Mouse (Mus musculus): ENCODE results near the gene Coil. TPM values are rescaled to one million over a fixed set of nuclear protein-coding genes. Genes with fewer than 3 reads are reported as not detected.

The Coil gene
- polyA plus RNA-seq, 2 experiments: 2.6 to 4.0 TPM

DNA sequence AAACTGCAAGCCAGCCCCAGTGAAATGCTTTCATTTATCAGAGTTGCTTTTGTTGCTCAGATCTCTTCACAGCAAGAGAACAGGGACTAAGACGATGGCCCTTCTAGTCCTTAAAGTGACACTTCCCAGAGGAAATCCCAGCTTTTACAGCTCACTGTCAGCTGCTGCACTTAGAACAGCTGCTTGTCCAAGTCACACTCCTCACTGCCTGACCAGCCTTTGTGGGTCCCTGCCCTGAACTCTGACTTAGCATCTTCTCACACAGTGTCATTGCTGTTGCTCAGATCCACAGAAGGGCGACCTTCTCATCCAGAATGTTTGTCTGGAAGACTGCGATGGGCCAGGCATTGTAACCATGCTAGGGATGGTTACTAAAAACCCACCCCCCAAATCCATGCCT lies 55.6 kb downstream of the Coil start:
- no peak for DNase-seq (ENCODE audit: low read depth in 3 of 3, low spot score in 3 of 3)
- no peak overlapping the region for H3K27ac ChIP-seq
- TF ChIP-seq CTCF (IDR thresholded peaks at IDR 0.05; ENCODE audit: low read depth): no peak
- TF ChIP-seq EP300 (IDR thresholded peaks at IDR 0.05; ENCODE audit: low read depth): no peak
- H3K36me3 ChIP-seq (replicated peaks; ENCODE audit: control insufficient read depth, insufficient read depth, low read depth): peaks cover 2% of the 10 kb centered on the region; the same call in 1 of the 2 replicates
- H3K27me3 ChIP-seq (ENCODE audit: control insufficient read depth, insufficient read depth, low read length): no peaks in the 10 kb centered on the region
- H3K9ac ChIP-seq (replicated peaks): no peak overlapping the region
- H3K4me2 ChIP-seq (ENCODE audit: low read depth): no peak overlapping the region
- peaks cover 23 to 49% of the 10 kb centered on the region in 2 experiments for H3K4me1 ChIP-seq (replicated peaks; ENCODE audit: control insufficient read depth in 2 of 2, insufficient read depth in 2 of 2, low read length in 1 of 2)
- H3K4me3 ChIP-seq (ENCODE audit: insufficient read depth in 1 of 2, low read depth in 2 of 2, low read length in 2 of 2): no peak overlapping the region
- H3K9me3 ChIP-seq (ENCODE audit: control insufficient read depth, low read length): no peaks in the 10 kb centered on the region
- 64% methylated on average over 3 of the region's 3 CpGs for WGBS (ENCODE audit: insufficient replicate concordance)
- no peak for ATAC-seq (ENCODE audit: insufficient read depth)

DNA sequence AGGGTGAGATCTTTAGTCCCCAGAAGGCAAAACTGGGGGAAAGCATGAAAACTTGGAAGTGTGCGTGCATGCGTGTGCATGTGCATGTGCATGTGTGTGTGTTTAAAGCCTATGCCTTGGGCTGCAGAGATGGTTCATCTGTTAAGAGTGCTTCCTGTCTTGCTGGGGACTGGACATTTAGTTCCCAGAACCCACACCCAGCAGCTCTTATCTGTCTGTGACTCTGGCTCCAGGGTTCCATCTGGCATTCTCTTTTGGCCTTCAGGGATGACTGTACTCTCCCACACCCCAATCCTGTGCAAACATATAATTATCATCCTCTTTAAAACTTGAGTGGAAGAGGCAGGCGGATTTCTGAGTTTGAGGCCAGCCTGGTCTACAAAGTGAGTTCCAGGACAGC lies 56.1 kb downstream of the Coil start:
- no peak for ATAC-seq (ENCODE audit: insufficient read depth)
- no peak overlapping the region for H3K27ac ChIP-seq
- no peaks in the 10 kb centered on the region for H3K27me3 ChIP-seq (ENCODE audit: control insufficient read depth, insufficient read depth, low read length)
- H3K4me2 ChIP-seq (ENCODE audit: low read depth): no peak overlapping the region
- 69% methylated on average over 3 of the region's 3 CpGs for WGBS (ENCODE audit: insufficient replicate concordance)
- no peak overlapping the region for H3K9ac ChIP-seq (replicated peaks)
- H3K4me3 ChIP-seq (ENCODE audit: insufficient read depth in 1 of 2, low read depth in 2 of 2, low read length in 2 of 2): no peak overlapping the region
- no peaks in the 10 kb centered on the region for H3K36me3 ChIP-seq (replicated peaks; ENCODE audit: control insufficient read depth, insufficient read depth, low read depth)
- DNase-seq (ENCODE audit: low read depth in 3 of 3, low spot score in 3 of 3): no peak
- TF ChIP-seq EP300 (IDR thresholded peaks at IDR 0.05; ENCODE audit: low read depth) (no peak), CTCF (IDR thresholded peaks at IDR 0.05; ENCODE audit: low read depth) (no peak)
- H3K9me3 ChIP-seq (ENCODE audit: control insufficient read depth, low read length): no peaks in the 10 kb centered on the region
- H3K4me1 ChIP-seq (replicated peaks; ENCODE audit: control insufficient read depth in 2 of 2, insufficient read depth in 2 of 2, low read length in 1 of 2): peaks cover 21 to 44% of the 10 kb centered on the region in 2 experiments

DNA sequence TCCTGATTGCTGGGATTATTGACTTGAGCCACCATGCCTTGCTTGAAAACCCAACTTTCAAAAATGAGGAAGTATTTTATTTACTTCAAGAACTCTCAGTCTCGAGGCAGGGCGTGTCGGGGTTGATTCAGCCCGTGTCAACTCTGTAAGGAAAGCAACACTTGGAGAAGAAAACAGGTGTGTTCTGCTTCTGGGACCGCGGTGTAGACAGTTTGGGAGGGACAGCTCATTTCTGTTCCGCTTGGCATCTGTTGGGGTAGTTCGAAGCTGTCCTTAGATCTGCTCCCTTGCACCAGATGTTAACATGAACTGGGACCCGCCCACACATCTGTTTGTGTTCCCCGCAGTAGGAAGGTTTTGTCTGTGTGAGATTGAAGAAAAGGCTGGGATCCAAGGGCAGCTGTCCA lies 57.9 kb downstream of the Coil start:
- H3K4me3 ChIP-seq (ENCODE audit: insufficient read depth in 1 of 2, low read depth in 2 of 2, low read length in 2 of 2): no peak overlapping the region
- no peak overlapping the region; the same call in 1 of the 2 replicates for H3K9ac ChIP-seq (replicated peaks)
- ATAC-seq (ENCODE audit: insufficient read depth): no peak
- TF ChIP-seq EP300 (IDR thresholded peaks at IDR 0.05; ENCODE audit: low read depth) (no peak), CTCF (IDR thresholded peaks at IDR 0.05; ENCODE audit: low read depth) (no peak)
- H3K27me3 ChIP-seq (ENCODE audit: control insufficient read depth, insufficient read depth, low read length): no peaks in the 10 kb centered on the region
- H3K36me3 ChIP-seq (replicated peaks; ENCODE audit: control insufficient read depth, insufficient read depth, low read depth): no peaks in the 10 kb centered on the region
- H3K4me1 ChIP-seq (replicated peaks; ENCODE audit: control insufficient read depth in 2 of 2, insufficient read depth in 2 of 2, low read length in 1 of 2): peaks cover 13 to 31% of the 10 kb centered on the region in 2 experiments
- peak overlapping the region; percentile 39 for H3K4me2 ChIP-seq (ENCODE audit: low read depth)
- 19% methylated on average over 10 of the region's 10 CpGs for WGBS (ENCODE audit: insufficient replicate concordance)
- no peak for DNase-seq (ENCODE audit: low read depth in 3 of 3, low spot score in 3 of 3)
- H3K27ac ChIP-seq: no peak overlapping the region
- H3K9me3 ChIP-seq (ENCODE audit: control insufficient read depth, low read length): no peaks in the 10 kb centered on the region

DNA sequence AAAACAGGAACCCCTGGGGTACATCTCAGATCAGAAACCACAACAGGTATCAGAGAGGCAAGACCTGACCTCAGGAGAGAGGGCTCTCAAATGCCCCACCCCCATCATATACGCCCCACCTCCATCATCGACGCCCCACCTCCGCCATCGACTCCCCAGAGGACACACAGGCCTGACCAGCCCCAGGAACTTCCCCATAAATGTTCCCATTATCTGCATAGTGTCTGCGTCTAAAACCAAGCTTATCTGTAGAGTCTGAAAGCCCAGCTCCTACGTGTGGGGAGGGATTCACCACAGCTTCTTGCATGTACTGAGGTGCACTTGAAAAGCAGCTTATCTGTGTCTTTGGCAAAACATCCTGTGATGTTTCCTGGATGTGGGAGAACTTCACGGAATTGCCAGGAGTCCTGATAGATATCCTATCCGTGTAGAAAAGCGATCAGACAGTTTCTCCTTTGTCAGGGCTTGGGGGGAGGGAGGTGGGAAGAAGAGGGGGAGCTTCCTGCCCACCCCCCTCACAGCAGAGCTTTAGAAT lies 58.9 kb downstream of the Coil start:
- no peak overlapping the region for H3K4me2 ChIP-seq (ENCODE audit: low read depth)
- ATAC-seq (ENCODE audit: insufficient read depth) (peak; percentile 78), DNase-seq (ENCODE audit: low read depth in 3 of 3, low spot score in 3 of 3) (peak in 1 of 3 experiments; percentile 71)
- no peak overlapping the region for H3K9ac ChIP-seq (replicated peaks)
- no peaks in the 10 kb centered on the region for H3K36me3 ChIP-seq (replicated peaks; ENCODE audit: control insufficient read depth, insufficient read depth, low read depth)
- no peaks in the 10 kb centered on the region for H3K27me3 ChIP-seq (ENCODE audit: control insufficient read depth, insufficient read depth, low read length)
- no peak overlapping the region for H3K27ac ChIP-seq
- no peak for TF ChIP-seq CTCF (IDR thresholded peaks at IDR 0.05; ENCODE audit: low read depth)
- 0 out of 2 replicates have a peak, but pooled peaks have one; percentile 32 for TF ChIP-seq EP300 (IDR thresholded peaks at IDR 0.05; ENCODE audit: low read depth)
- no peaks in the 10 kb centered on the region for H3K9me3 ChIP-seq (ENCODE audit: control insufficient read depth, low read length)
- peaks cover 13 to 29% of the 10 kb centered on the region in 2 experiments for H3K4me1 ChIP-seq (replicated peaks; ENCODE audit: control insufficient read depth in 2 of 2, insufficient read depth in 2 of 2, low read length in 1 of 2)
- 2% methylated on average over 10 of the region's 10 CpGs for WGBS (ENCODE audit: insufficient replicate concordance)
- no peak overlapping the region for H3K4me3 ChIP-seq (ENCODE audit: insufficient read depth in 1 of 2, low read depth in 2 of 2, low read length in 2 of 2)

DNA sequence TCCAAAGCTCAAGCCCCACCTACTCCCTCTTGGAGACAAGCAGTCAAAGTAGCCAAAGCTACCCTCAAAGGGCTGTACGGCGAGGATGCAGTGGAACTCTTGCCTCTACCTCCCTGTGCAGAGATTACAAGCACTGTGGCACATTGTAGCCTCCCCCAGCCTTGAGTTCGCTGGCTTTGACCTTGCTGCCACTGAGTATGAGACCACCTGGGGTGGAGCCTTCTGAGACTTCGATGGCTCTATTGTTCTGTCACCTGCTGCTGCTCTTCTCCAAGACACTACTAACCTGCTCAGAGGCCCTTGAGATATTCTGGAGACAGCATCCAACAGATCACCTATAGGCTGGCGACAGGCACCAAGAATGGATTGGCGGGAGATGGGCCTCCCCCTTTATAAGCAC lies 60.5 kb downstream of the Coil start:
- no peak overlapping the region for H3K4me2 ChIP-seq (ENCODE audit: low read depth)
- no peak overlapping the region for H3K27ac ChIP-seq
- ATAC-seq (ENCODE audit: insufficient read depth) (no peak), DNase-seq (ENCODE audit: low read depth in 3 of 3, low spot score in 3 of 3) (no peak)
- H3K27me3 ChIP-seq (ENCODE audit: control insufficient read depth, insufficient read depth, low read length): no peaks in the 10 kb centered on the region
- 73% methylated on average over 6 of the region's 6 CpGs for WGBS (ENCODE audit: insufficient replicate concordance)
- H3K36me3 ChIP-seq (replicated peaks; ENCODE audit: control insufficient read depth, insufficient read depth, low read depth): no peaks in the 10 kb centered on the region
- no peaks in the 10 kb centered on the region for H3K9me3 ChIP-seq (ENCODE audit: control insufficient read depth, low read length)
- H3K4me1 ChIP-seq (replicated peaks; ENCODE audit: control insufficient read depth in 2 of 2, insufficient read depth in 2 of 2, low read length in 1 of 2): peaks cover 13 to 28% of the 10 kb centered on the region in 2 experiments
- no peak overlapping the region for H3K9ac ChIP-seq (replicated peaks)
- H3K4me3 ChIP-seq (ENCODE audit: insufficient read depth in 1 of 2, low read depth in 2 of 2, low read length in 2 of 2): no peak overlapping the region
- TF ChIP-seq CTCF (IDR thresholded peaks at IDR 0.05; ENCODE audit: low read depth): no peak
- TF ChIP-seq EP300 (IDR thresholded peaks at IDR 0.05; ENCODE audit: low read depth): no peak

All from liver, embryonic 14.5 days (tissue).